Mouse (Mus musculus) CH12.LX (cell line): ENCODE measurements around the gene Gm14085. TPM values are rescaled to one million over a fixed set of nuclear protein-coding genes. Genes with fewer than 3 reads are reported as not detected.

Source experiments
- DNase-seq: peaks from one replicate; pipeline ENCODE4 v3.0.0-alpha.2; 2013; ENCODE audit errors: extremely low read depth
- H3K27ac ChIP-seq: 2 replicates; pipeline ENCODE4 v1.5.1; 2012; ENCODE audit warnings: low read depth, mild to moderate bottlenecking, control low read depth, moderate library complexity; ENCODE audit not compliant: insufficient read depth
- H3K27me3 ChIP-seq: replicated peaks from 2 replicates; pipeline ENCODE3; 2012; ENCODE audit warnings: inconsistent platforms
- H3K36me3 ChIP-seq, 2 experiments: replicated peaks in 1 of 2; 2 replicates each; pipeline versions ENCODE3 to v1.6.1; 2012; ENCODE audit warnings: inconsistent platforms in 1 of 2, low read length in 1 of 2, mild to moderate bottlenecking in 1 of 2, mixed read lengths in 1 of 2, moderate library complexity in 1 of 2; ENCODE audit not compliant: control insufficient read depth in 1 of 2, insufficient read depth in 1 of 2
- H3K4me1 ChIP-seq, 2 experiments: 2 replicates each; pipeline ENCODE4 v1.6.1; 2012; ENCODE audit warnings: inconsistent platforms in 1 of 2, moderate library complexity in 1 of 2; ENCODE audit not compliant: insufficient read depth in 2 of 2, control insufficient read depth in 1 of 2
- H3K4me2 ChIP-seq: 2 replicates; pipeline ENCODE4 v1.6.1; 2012; ENCODE audit warnings: low read depth, mild to moderate bottlenecking, control low read depth; ENCODE audit not compliant: poor library complexity, insufficient read depth, severe bottlenecking
- H3K4me3 ChIP-seq, 3 experiments: fragments of 150-350 bp in 1 of 3; sonication (generic) in 1 of 3; replicated peaks in 1 of 3; 2 replicates each; pipeline versions ENCODE3 to v1.5.1; 2011 to 2012; ENCODE audit warnings: low read depth in 2 of 3, low read length in 2 of 3, mild to moderate bottlenecking in 2 of 3, moderate library complexity in 2 of 3, control low read depth in 1 of 3, improper control_type of control experiment in 1 of 3, inconsistent platforms in 1 of 3, mixed read lengths in 1 of 3; ENCODE audit not compliant: poor library complexity in 1 of 3
- H3K79me2 ChIP-seq: replicated peaks from 2 replicates; pipeline ENCODE4 v1.6.1; 2012; ENCODE audit warnings: mild to moderate bottlenecking, moderate library complexity; ENCODE audit not compliant: control insufficient read depth, poor library complexity, insufficient read depth, severe bottlenecking; ENCODE audit errors: extremely low read depth
- H3K9ac ChIP-seq: 2 replicates; pipeline ENCODE4 v1.6.1; 2012; ENCODE audit warnings: low read depth, mild to moderate bottlenecking, control low read depth, moderate library complexity; ENCODE audit not compliant: insufficient read depth
- H3K9me3 ChIP-seq: replicated peaks from 2 replicates; pipeline ENCODE3; 2012; ENCODE audit warnings: low read length, inconsistent platforms, mixed read lengths
- CHD1 ChIP-seq: IDR thresholded peaks from 2 replicates; pipeline ENCODE4 v1.6.1; 2012; ENCODE audit warnings: low read depth, low read length, improper control_type of control experiment, inconsistent platforms
- ELF1 ChIP-seq: IDR thresholded peaks from 2 replicates; pipeline ENCODE4 v1.6.1; 2014; ENCODE audit warnings: low read depth, mild to moderate bottlenecking, inconsistent platforms, low read length, improper control_type of control experiment
- EP300 ChIP-seq: IDR thresholded peaks from 2 replicates; pipeline ENCODE4 v1.6.1; 2011; ENCODE audit warnings: low read length, improper control_type of control experiment
- GABPA ChIP-seq: IDR thresholded peaks from 2 replicates; pipeline ENCODE4 v1.6.1; 2012; ENCODE audit warnings: low read depth, low read length, improper control_type of control experiment, inconsistent platforms; ENCODE audit not compliant: insufficient replicate concordance
- JUN ChIP-seq: IDR thresholded peaks from 2 replicates; pipeline ENCODE4 v1.6.1; 2011; ENCODE audit warnings: low read depth, mild to moderate bottlenecking, low read length, improper control_type of control experiment, moderate library complexity; ENCODE audit not compliant: insufficient read depth
- KAT2A ChIP-seq: IDR thresholded peaks from 2 replicates; pipeline ENCODE4 v1.6.1; 2012; ENCODE audit warnings: low read length, improper control_type of control experiment, inconsistent platforms; ENCODE audit not compliant: insufficient replicate concordance
- MXI1 ChIP-seq: IDR thresholded peaks from 2 replicates; pipeline ENCODE4 v1.6.1; 2011; ENCODE audit warnings: mild to moderate bottlenecking, low read depth, low read length, improper control_type of control experiment
- MYC ChIP-seq: IDR thresholded peaks from 2 replicates; pipeline ENCODE4 v1.6.1; 2011; ENCODE audit warnings: low read depth, mild to moderate bottlenecking, improper control_type of control experiment, low read length
- NELFE ChIP-seq: IDR thresholded peaks from 2 replicates; pipeline ENCODE4 v1.6.1; 2011; ENCODE audit warnings: low read depth, low read length, improper control_type of control experiment
- PAX5 ChIP-seq: IDR thresholded peaks from 2 replicates; pipeline ENCODE4 v1.6.1; 2012; ENCODE audit warnings: low read length, inconsistent platforms, mixed read lengths
- POLR2AphosphoS2 ChIP-seq: IDR thresholded peaks from 2 replicates; pipeline ENCODE4 v1.6.1; 2011; ENCODE audit warnings: low read depth, low read length, improper control_type of control experiment
- RCOR1 ChIP-seq: conservative IDR thresholded peaks from 2 replicates; pipeline ENCODE4 v1.6.1; 2012; ENCODE audit warnings: low read depth, mild to moderate bottlenecking, inconsistent platforms, low read length, improper control_type of control experiment
- SMC3 ChIP-seq: IDR thresholded peaks from 2 replicates; pipeline ENCODE4 v1.6.1; 2011; ENCODE audit warnings: low read depth, low read length, improper control_type of control experiment
- TBP ChIP-seq: conservative IDR thresholded peaks from 2 replicates; pipeline ENCODE4 v1.6.1; 2011; ENCODE audit warnings: low read depth, low read length, improper control_type of control experiment
- USF1 ChIP-seq: IDR thresholded peaks from 2 replicates; pipeline ENCODE4 v1.6.1; 2014; ENCODE audit warnings: low read depth, mild to moderate bottlenecking, inconsistent platforms, low read length, improper control_type of control experiment
- ZC3H11A ChIP-seq: IDR thresholded peaks from 2 replicates; pipeline ENCODE4 v1.6.1; 2012; ENCODE audit warnings: low read depth, mild to moderate bottlenecking, inconsistent platforms, low read length, improper control_type of control experiment
- dilution Hi-C: fragments of 300-500 bp; cut with MboI; formaldehyde crosslinking; loops from 2 replicates; pipeline ENCODE4 v1.14.3; 2020; ENCODE audit warnings: low sequenced_read_pairs; ENCODE audit not compliant: extremely low pct_unique_long_range_greater_than_20kb, extremely low pct_ligation_motif_present
- in situ Hi-C: fragments of 300-500 bp; cut with MboI; formaldehyde crosslinking; loops from 3 replicates; pipeline ENCODE4 v1.14.3; 2019; ENCODE audit warnings: low sequenced_read_pairs, low pct_ligation_motif_present, low pct_unique_long_range_greater_than_20kb, mixed read lengths
- polyA plus RNA-seq: library from polyadenylated mRNA; unstranded; fragments of >175 nt; gene quantifications from 2 replicates; pipeline ENCODE4 v1.2.1, GENCODE M21; 2012; ENCODE audit warnings: low read depth; ENCODE audit not compliant: insufficient read length
- total RNA-seq, 2 experiments: library from RNA; depleted of rRNA; stranded (reverse); fragments of 300-350 nt in 1 of 2; fragments of >200 nt in 1 of 2; gene quantifications; 2 replicates each; pipeline ENCODE4 v1.2.3; 2012 to 2014

The Gm14085 gene
- total and polyA plus RNA-seq, 3 experiments: 0.24 TPM; not detected in 2

DNA sequence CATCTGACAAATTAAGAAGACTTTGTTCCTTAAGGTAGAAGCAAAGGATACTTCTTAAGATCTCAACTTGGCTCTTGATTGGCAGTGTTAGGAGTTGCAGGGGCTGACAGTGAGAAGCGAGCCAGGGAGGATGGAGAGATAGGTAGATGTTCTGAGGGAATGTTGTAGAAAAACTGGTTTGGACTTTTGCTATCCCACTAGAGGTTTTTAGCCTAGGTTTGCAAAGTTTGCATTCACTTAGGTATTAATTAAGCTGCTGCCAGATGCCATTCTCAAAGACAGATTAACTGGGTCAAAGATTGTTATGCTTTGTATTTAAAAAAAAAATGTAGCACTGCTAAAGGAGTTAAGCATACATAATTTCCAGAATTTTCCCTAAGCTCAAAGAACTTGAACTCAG, 92.6 kb downstream of the Gm14085 start:
- Histone ChIP-seq H3K36me3 (no peaks in the 10 kb centered on the region), H3K4me3 (no peak overlapping the region), H3K9ac (no peak overlapping the region), H3K79me2 (no peaks in the 10 kb centered on the region), H3K4me1 (peaks cover 0 to 24% of the 10 kb centered on the region in 2 experiments; a peak in 3 of 4 replicates)
- TF ChIP-seq USF1 (no peak), NELFE (no peak), EP300 (no peak), ZC3H11A (no peak), PAX5 (no peak), POLR2AphosphoS2 (no peak), SMC3 (no peak), KAT2A (no peak), MXI1 (no peak), MYC (no peak), CHD1 (no peak), GABPA (no peak), ELF1 (no peak), RCOR1 (no peak), TBP (no peak), JUN (no peak)
- TF ChIP-seq, all 38 proteins: peak for 0
- no peak for DNase-seq
- Histone ChIP-seq H3K27me3 (peaks cover 2% of the 10 kb centered on the region), H3K9me3 (no peaks in the 10 kb centered on the region), H3K27ac (no peak overlapping the region), H3K4me2 (no peak overlapping the region)
- dilution Hi-C loops (no loop called here), in situ Hi-C loops (loop anchor here (10.0 kb wide), 2 partner anchors 47 to 97 kb away; no protein-coding TSS in a partner anchor)

Other genes with a start within 250 kb of the Gm14085 start
- not detected in 2 replicates for gene Duox2, start 186.5 kb upstream of the Gm14085 start, total RNA-seq (2012; rRNA removed)
- gene Duox2, start 186.5 kb upstream of the Gm14085 start, total RNA-seq (2014; rRNA removed): not detected in 2 replicates
- not detected in 2 replicates for gene Duox2, start 186.5 kb upstream of the Gm14085 start, polyA plus RNA-seq
- not detected in 2 replicates for gene Duoxa2, start 186.0 kb upstream of the Gm14085 start, total RNA-seq (2012; rRNA removed)
- not detected in 2 replicates for gene Duoxa2, start 186.0 kb upstream of the Gm14085 start, total RNA-seq (2014; rRNA removed)
- gene Duoxa2, start 186.0 kb upstream of the Gm14085 start, polyA plus RNA-seq: not detected in 2 replicates
- not detected in 2 replicates for gene Duoxa1, start 171.2 kb upstream of the Gm14085 start, total RNA-seq (2012; rRNA removed)
- gene Duoxa1, start 171.2 kb upstream of the Gm14085 start, total RNA-seq (2014; rRNA removed): not detected in 2 replicates
- gene Duoxa1, start 171.2 kb upstream of the Gm14085 start, polyA plus RNA-seq: not detected in 2 replicates
- gene Duox1, start 169.3 kb upstream of the Gm14085 start, total RNA-seq (2012; rRNA removed): not detected in 2 replicates
- gene Duox1, start 169.3 kb upstream of the Gm14085 start, total RNA-seq (2014; rRNA removed): not detected in 2 replicates
- gene Duox1, start 169.3 kb upstream of the Gm14085 start, polyA plus RNA-seq: not detected in 2 replicates
- 2.1 and 2.7 TPM in 2 replicates for gene Shf, start 115.8 kb upstream of the Gm14085 start, total RNA-seq (2012; rRNA removed)
- gene Shf, start 115.8 kb upstream of the Gm14085 start, total RNA-seq (2014; rRNA removed): 0.49 and 1.2 TPM in 2 replicates
- 2.0 and 2.1 TPM in 2 replicates for gene Shf, start 115.8 kb upstream of the Gm14085 start, polyA plus RNA-seq
- gene Slc28a2, start 58.5 kb upstream of the Gm14085 start, total RNA-seq (2012; rRNA removed): 15.9 and 16.3 TPM in 2 replicates
- 30.3 and 32.0 TPM in 2 replicates for gene Slc28a2, start 58.5 kb upstream of the Gm14085 start, total RNA-seq (2014; rRNA removed)
- 28.3 and 31.4 TPM in 2 replicates for gene Slc28a2, start 58.5 kb upstream of the Gm14085 start, polyA plus RNA-seq
- 35.9 and 46.0 TPM in 2 replicates for gene Gatm, start 126.4 kb downstream of the Gm14085 start, total RNA-seq (2012; rRNA removed)
- 23.3 and 25.0 TPM in 2 replicates for gene Gatm, start 126.4 kb downstream of the Gm14085 start, total RNA-seq (2014; rRNA removed)
- 8.8 and 13.0 TPM in 2 replicates for gene Gatm, start 126.4 kb downstream of the Gm14085 start, polyA plus RNA-seq
- 13.7 and 30.4 TPM in 2 replicates for gene AA467197, start 152.0 kb downstream of the Gm14085 start, total RNA-seq (2012; rRNA removed)
- 6.4 and 6.6 TPM in 2 replicates for gene AA467197, start 152.0 kb downstream of the Gm14085 start, total RNA-seq (2014; rRNA removed)
- gene AA467197, start 152.0 kb downstream of the Gm14085 start, polyA plus RNA-seq: 3.1 and 3.7 TPM in 2 replicates
- gene Slc30a4, start 217.7 kb downstream of the Gm14085 start, total RNA-seq (2012; rRNA removed): 10.5 and 11.4 TPM in 2 replicates
- gene Slc30a4, start 217.7 kb downstream of the Gm14085 start, total RNA-seq (2014; rRNA removed): 20.5 and 23.6 TPM in 2 replicates
- 7.8 and 9.0 TPM in 2 replicates for gene Slc30a4, start 217.7 kb downstream of the Gm14085 start, polyA plus RNA-seq